Mouse (Mus musculus) right cerebral cortex, postnatal 36 days (tissue): ENCODE results near the gene Mob2.

Experiments
- DNase-seq, 2 experiments: peaks; one replicate each; pipeline ENCODE4 v3.0.0; 2022; ENCODE audit warnings: low spot score in 2 of 2, mixed read lengths in 1 of 2

Mob2 gene

DNA sequence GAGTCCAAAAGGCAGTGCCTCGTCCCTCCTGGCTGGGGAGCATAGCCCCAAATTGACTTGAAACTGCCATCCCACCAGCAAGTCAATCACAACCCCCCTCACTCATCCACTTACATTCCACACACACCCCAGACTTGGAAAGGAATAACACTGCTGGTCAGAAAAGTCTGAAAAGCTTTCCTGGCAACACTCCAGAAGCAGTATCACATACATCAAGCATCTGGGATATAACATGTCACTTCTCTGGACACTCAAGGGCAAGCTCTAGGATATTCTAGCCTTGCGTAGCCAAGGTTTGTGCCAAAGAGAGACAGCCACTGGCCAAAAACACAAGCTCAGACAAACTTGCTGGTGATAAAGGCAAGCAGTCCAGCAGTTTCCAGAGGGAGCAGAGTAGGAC, 35.7 kb downstream of the Mob2 start:
- no peak for DNase-seq

DNA sequence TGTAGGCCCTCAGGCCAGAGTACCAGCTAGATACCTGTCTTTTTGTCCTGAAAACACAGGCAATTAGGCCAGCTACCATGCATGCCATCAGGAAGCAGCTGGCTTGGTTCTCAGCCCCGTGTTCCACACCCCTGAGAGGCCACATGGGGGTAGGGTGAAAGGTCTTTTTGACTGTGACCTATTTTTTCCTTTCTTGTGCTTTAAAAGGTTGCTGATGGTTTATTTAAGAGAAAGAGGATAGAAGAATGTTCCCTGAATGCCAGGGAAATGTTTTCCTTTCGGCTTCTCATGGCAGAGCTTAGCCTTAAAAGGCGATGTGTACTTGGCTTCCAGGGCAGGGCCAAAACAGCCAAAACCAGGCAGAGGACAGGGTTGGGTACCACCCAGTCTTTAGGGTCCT, 40.0 kb downstream of the Mob2 start:
- DNase-seq: no peak

DNA sequence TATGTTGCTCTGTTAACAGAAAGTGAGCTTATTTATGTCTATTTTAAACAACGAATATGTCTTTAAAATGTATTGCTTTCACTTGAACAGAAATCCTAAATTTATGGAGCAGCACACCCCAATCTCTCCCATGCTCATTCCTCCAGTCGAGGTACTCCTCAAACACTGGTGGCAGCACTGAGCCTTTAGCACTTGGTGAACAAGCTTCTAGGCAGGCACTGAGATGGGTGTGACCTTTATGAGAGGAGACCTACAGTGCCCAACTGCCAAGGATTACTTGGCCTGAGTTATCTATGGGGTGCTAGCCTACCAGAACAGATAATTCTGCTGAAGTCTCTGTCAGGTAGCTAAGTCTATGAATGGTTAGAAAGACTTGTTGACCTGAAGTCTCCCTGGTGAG, 41.2 kb downstream of the Mob2 start:
- no peak for DNase-seq

DNA sequence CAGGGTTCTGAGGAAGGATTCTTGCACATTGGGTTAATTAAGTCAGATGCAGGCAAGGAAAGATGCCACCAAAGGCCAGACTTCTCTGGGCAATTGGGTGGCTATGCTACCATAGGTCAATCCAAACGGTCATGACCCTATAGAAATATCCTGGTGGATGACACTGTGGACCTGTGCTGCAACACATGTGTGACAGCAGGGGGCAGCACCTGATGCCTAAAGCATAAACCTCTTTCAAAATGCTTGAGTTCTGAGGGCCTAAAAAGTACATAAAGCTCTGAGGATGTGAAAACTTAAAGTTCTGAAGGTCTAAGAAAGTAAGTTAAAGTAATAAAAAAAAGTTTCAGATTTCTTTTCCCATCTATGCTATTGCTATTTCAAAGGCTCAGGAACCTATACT, 44.3 kb downstream of the Mob2 start:
- no peak for DNase-seq

DNA sequence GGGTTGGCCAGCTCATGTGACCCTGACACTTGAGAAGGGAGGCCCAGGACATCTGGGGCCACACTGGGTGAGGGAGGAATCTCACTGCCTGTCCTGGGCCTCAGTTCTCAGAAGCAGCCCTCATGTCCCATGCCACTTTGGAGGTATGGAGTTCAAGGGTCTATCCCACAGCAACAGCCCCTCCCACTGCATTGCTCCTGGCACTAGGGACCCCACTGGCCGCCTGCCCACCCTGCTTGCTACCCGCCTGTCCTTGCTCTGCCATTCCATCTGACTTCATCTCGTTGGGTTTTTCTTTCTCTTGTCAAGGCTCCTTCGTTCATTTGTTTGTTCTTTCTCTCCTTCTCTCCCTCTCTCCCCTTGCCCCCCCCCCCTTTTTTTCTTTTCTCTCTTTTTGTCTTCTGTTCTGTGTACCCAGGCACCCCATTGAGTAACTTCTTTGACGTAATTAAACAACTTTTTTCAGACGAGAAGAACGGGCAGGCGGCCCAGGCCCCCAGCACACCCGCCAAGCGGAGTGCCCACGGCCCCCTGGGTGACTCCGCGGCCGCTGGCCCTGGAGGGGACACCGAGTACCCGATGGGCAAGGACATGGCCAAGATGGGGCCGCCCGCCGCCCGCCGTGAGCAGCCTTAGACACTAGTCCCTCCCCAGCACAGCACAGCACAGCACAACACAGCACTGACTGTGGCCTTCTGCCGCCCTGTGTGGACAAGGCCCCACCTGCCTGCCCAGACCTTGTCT, 59.1 kb downstream of the Mob2 start:
- DNase-seq: peak in 1 of 2 experiments; percentile 44

DNA sequence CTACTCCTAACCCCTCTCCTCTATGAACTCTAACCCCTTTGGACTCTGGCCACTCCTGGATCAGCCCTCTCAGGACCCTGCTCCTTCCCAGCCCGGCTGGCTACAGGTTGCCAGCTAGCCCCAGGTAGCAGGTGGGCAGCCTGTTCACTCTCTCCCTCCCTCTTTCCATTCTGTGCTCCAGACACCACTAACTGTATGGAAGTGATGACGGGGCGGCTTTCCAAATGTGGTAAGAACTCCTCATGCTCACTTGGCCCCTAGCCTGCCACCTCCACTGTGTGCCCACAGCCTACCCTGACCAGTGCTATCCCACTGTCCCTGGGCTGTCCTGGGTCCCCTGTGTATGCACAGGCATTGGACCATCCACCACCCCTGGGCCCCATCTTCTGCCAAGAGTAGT, 60.2 kb downstream of the Mob2 start:
- DNase-seq: no peak

DNA sequence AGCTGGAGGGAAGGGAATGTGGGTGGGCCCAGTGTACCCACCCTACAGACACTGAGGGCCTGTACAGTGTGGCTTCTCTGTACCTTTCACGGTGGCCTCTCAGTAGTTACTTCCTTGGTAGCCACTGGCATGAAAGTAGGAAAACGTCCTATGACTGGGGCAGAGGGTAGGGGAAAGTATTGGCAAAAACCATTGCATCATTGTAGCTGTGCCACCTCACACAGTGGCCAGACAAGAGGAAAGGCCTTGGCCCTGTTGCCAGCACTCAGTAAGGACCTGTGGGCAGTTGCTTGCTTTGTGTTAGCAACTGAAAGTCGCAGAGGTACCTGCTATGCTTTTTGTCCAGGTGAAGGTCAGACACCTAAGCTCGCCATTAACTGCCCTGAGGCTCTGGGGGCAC, 66.7 kb downstream of the Mob2 start:
- no peak for DNase-seq

DNA sequence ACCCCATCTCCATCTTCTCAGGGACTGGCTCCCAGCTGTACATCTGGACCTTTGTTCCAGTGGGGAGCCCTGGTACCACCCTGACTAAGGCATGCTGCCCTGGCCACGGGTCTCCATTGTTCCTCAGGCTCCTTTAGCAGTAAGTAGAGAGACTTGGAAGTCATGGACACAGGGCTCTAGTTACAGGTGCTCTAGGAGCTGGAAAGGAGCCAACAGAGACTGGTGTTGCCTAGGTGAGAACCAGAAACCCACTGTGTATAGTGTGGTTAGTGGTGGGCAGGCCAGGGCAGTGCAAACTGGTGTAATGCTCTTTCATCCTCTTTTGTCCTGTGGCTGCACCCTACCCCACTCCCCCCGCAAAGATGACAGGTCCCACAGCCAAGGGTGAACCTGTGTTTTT, 69.7 kb downstream of the Mob2 start:
- DNase-seq: no peak

DNA sequence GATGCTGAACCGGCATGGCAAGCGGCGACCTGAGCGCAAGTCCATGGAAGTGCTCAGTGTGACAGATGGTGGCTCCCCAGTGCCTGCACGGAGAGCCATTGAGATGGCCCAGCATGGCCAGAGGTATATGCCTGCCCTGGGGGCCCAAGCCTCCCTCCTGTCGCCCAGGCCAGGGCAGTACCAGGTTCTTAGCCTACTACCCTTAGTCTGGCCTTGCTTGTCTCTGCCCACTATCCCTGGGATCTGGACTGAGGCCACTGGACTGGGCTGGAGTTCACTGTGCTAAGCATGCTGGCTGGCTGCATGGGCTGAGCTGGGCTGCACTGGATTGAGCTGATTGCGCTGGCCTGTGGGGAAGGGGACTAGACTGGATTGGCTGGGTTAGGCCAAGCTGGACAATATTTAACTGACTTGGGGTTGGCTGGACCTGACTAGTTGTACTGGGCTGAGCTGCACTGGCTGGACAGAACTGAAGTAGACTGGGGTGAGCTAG, 72.5 kb downstream of the Mob2 start:
- DNase-seq: no peak

DNA sequence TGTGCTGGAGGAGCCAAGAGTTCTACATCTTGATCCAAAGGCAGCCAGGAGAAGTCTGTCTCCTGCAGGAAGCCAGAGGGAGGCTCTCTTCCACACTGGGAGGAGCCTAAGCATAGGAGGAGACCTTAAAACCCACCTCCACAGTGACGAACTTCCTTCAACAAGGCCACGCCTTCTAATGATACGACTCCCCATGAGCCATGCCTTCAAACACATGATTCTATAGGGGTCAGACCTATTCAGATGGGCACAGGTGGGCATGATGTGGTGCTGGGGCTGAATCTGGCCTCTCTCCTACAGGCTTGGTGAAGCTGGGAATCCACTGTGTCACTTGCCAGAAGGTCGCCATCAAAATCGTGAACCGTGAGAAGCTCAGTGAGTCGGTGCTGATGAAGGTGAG, 79.6 kb downstream of the Mob2 start:
- DNase-seq: no peak

DNA sequence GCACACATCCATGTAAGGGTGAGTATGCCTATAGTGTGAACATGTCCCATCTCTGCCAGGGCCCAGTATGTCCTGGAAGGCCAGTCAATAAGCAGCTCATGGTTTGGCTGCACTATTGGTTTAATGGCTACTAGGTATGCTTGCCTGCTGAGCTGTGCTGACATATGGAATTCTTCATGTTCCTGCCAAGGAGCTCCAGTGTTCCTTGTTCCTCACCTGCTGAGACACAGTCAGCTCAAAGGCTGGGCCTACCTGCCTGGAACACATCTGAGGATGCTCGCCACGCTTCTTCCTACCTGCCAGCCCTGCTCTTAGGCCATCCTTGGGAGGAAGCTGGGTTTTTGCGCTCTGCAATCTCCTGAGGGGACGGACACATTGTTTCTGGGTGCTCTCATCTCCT, 81.6 kb downstream of the Mob2 start:
- no peak for DNase-seq

DNA sequence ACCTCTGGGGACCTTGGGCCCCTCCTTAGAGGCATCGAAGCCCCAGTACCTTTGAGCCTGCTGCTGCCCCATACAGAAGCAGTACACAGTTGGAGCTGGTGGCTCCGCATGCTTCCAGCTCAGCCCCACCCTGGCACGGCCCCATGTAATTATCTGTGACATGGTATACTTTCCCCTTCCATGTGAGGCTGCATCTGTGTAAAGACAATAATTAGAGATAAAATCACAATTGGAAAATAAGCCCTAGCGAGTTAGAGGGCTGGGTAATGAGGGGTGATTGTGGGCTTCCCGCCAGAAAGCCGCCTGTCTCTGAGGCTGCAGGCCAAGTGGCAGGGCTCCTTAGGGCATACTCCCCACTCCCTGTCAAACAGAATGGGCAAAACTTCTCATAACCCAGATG, 82.9 kb downstream of the Mob2 start:
- DNase-seq: no peak

DNA sequence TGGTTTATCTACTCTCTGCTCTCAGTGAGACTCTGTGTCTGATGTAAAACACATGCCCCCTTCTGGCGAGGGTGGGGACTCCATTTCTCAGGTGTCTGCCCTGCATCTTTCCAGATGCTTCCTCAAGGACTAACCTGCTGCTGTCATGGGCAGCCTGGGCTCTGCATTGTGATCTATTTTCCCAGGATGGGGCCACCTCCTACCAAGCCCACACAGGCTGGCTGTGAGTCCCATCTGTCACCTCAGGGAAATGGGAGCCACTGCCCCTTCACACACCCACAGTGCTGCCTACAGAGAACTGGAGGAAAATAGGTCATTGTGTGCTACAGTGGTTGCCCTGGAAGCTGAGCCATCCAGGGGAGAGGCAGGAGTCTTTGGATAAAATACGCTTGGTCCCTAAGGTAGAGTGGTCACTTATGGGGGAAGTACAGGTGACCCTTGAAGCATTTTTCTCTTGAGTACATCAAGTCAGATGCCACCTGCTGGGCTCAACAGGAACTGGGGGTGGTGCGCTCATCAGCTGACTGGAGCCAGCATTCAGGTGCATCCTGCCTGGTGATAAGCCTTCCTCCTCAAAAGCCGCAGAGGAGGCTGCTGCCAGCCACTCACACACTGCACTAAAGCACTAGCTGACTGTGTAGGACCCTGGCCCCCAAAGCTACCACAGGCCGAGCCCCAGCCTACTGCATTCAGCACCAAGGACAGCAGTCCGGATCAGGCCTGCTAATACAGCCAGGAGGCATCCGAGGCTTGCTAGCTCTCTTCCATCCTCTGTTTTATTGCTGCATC, 87.8 kb downstream of the Mob2 start:
- DNase-seq: peak; percentile 40 to 62

DNA sequence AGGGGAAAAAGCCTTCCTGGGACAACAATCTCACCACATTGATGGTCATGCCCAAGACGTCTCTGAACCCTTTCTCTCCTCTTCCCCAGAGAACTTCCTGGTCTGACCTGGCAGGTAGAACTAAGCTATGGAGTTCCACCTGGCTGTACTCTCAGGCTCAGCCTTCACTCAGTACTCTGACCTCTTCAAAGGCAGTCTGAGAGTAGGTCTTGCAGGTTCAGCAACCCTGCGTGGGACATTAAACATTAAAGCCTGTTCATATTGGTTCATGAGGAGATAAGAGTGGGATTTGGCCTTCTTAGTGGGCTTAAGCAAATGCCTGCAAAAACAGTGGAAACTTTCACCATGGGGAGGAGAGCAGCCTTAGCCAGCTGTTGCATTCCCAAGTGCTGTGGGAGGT, 94.6 kb downstream of the Mob2 start:
- DNase-seq: no peak

DNA sequence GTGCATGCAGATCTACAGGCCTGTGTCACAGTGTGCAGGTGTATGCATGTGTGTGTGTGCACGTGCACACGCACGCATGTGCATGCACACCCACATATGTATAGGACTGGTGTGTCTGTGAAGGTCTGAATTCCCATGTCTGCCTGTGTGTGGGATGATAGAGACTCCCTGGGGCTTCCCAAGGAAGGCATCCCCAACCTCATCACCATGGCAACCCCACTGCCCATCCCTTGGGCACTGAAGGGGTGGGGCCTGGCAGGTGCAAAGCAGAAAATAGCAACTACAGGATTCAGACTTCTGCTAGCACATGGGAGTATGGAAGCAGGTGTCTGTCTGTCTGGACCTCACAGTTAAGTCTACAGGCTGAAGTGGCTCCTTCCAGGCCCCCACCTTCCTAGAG, 98.3 kb downstream of the Mob2 start:
- peak in 1 of 2 experiments; percentile 34 for DNase-seq

DNA sequence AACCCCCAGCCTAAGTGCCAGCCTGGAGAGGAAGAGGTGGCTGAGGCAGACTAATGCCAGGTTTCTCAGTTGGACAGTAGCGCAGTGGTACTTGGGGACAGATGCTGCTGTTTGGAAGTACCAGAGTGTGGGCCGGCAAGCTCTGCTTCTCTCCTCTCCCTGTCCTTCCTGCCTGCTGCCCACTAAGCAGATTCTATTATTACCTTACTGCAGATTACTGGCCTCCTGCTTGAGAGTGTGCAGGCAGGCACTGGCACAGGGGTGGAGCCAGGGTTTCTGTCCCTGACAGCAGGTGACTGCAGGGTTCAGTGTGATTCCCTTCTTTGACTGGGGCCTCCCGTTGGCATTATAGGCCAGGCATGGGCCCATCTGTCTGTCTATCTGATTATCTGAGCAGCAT, 99.4 kb downstream of the Mob2 start:
- DNase-seq: peak in 1 of 2 experiments; percentile 69

DNA sequence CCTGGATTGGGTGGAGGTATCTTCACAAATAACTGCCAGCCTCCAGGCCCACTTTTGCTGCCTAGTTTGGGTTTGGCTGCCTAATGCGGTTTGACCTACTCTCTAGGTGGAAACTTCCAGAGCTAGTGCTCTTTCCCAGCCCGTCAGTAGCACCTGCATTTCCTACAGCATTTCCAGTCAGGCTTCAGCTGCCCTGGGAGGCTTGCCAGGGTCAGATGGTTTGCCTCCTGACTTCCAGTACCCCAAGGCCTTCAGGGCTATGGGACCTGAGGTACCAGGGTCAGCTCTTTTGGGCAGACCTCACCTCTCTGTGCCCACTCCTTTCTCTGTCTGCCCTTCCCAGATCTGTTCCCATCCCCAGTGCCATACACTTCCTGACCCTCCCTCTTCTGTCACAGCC, 99.9 kb downstream of the Mob2 start:
- no peak for DNase-seq

DNA sequence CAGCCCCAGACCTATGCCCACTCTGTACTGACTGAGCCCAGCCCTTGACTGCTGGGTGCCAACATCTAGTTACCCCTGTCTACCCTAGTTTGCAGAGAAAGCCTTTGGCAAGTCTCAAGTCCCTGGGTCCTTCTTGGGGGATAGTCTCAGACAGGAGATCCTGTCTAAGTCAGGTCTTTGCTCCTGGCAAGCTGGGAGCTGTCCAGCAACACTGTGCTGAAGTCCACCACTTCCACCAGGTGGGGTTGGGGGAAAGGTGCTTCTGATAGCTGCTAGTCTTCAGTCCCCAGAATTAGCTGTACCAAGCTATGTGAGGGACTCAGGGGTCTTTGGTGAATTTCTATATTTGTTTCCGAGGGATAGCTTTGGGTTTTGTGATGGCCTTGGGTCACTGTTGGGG, 101.7 kb downstream of the Mob2 start:
- no peak for DNase-seq
